Mouse (Mus musculus): ENCODE data around the gene Ccdc73.

The Ccdc73 gene

DNA sequence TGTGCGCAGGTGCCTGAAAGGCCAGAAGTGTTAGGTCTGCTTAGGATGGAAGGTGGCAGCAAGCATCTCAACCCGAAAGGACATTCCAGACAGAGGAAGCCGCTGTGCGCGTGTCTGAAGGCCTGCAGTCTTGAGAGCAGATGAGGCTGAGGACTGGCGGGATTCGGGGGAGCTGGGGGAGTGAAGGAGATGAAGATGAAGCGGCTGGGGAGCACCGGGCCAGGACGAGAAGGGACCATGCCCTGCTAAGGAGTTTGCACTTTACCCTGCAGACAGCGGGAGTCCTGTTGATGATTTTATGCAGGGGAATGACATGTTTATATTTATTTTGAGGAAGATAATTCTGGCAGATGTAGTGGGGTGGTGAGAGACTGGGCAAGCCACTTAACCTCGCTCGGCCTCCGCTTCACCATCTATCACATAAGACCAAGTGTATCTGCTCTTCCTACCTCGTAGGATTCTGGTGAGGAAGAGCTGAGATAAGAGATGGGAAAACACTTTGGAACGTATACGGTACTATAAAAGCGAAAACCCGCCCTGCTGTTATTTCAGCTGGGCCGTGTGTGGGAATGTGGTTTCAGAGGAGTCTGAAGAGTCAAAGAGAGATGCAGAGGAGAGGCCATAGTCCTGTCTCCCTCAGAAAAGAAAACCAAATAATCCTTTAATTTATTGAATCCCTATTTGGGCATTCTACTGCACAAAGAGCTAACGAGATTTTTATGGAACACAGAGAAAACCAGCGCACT is 159.5 kb downstream of the Ccdc73 start:
- DNase-seq (ENCODE audit: low read depth): no peak

DNA sequence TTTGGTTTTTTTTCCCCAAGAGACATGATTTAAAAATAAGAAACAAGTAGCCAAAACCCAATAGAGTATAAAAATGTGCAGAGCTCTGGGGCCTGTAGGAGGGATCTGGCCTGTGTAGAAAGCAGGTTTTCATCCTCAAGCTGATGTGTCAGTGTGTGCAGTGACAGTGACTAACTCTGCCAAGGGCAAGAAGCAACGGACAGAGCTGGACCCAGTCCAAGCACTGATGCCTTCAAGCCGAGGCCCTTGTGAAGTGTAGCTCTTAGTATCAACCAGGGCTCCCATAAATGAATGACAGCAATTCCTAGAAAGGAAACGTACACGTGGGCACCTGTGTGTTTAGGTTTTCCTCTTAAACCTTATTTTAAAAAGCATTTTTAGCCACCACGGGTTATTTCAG is 161.2 kb downstream of the Ccdc73 start:
- DNase-seq (ENCODE audit: low read depth): peak; percentile 18

DNA sequence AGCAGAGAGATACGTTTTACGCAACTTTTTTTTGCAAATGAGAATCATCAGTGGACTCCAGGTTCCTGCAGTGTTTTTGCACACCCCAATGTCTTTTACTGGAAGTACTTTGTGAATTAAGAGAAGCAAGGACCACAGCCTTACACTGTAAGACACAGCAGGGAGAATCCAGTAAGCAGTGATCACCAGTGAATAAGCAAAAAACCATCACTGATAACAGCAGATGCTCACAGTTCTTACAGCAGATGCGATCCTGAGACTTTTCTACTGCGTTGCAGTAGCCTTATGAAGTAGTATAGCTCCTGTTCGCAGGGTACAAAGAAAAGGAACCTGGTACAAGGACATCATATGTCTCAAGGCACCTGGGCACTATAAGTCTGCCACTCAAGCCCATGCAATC is 162.9 kb downstream of the Ccdc73 start:
- no peak for DNase-seq (ENCODE audit: low read depth)

DNA sequence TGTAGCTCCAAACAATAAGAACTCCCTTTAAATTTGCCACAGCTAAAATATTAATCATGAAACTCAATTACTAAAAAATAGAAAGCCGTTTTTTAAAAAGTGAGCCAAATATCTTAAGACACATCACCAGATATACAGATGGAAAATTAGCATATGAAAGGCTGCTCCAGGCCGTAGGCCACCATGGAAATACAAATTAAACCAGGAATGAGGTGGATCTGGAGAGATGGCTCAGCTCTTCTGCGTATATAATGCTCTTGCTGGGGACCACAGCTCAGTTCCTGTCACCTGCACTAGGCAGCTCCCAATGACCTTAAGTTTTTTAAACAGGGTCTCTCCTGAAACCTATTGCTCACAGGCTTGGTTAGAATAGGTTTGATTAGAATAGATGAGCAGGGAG is 166.5 kb downstream of the Ccdc73 start:
- no peak for DNase-seq (ENCODE audit: low read depth)

DNA sequence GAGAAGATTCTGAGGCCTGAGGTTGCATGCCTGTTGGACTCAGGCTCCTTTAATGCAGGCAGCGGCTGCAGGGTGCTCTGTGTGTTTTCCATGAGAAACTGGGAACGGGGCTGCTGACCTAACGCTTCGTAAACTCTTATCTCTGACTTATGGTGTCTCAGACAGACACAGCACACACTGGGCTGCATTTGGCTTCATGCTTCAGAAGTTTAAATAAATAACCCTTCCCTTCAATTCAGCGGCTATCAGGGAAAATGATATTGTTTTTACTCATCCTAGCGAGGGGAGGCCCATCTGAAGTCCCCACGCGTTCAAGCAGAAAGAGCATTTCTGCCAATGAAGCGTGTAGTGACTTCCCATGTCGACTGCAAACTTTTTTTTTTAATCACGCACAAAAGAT is 168.4 kb downstream of the Ccdc73 start:
- no peak for DNase-seq (ENCODE audit: low read depth)

DNA sequence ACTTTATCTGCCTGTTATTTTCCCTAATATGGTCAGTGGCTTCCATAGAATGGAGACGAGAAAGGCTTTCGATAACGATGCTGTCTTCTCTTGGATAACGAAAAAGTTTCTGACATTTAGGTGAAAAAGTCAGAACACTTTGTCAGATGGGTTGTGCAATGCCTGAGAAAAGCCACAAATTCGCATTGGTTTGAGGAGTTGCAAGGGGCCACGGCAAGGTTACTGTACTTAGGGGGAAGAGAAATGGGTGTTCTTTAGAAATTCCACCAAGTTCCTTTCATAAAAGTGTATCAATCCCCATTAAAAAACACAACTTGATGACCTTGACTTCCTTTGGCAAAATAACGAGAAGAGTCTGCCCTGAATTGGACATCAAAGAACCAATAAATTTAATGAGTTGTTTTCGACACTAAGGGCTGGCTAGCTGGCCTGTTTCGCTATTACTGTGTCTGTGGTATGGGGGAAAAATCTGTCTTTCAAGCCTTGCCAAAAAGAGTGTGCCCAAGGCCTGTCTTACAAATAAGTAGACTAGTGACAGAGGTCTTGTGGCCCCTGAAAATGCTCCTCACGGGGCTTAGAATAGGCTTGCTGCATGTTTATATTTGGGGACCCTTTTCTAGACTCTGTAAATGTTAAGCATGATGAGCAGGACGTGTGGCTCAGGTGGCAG is 168.9 kb downstream of the Ccdc73 start:
- DNase-seq (ENCODE audit: low read depth): no peak

DNA sequence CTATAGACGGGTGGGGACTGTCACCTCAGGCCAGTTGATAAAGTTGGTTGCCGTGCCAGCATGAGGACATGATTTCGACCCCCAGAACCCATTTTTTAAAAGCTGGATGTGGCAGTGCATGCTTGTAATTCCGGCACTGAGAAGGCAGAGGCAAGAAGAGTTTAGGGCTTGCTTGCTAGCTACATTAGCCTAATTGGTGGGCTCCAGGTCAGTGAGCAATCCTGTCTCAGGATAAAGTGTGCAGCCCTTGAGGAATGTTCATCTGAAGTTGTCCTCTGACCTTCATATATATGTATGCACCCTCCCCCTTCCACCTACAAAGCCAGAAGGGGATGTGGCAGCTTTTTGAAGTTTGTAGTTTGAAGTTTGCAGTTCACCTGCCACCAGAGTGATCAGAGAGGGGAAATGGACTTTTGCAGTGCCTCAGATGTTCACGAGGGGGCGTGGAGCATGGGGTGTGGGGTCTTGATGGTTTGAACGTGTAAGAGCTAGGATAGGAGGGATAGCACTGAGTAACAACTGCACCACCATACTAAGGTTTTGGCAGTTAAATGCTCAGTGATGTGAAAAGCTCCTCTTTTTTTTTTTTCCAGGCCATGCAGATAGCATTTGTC is 170.5 kb downstream of the Ccdc73 start:
- DNase-seq (ENCODE audit: low read depth): no peak

DNA sequence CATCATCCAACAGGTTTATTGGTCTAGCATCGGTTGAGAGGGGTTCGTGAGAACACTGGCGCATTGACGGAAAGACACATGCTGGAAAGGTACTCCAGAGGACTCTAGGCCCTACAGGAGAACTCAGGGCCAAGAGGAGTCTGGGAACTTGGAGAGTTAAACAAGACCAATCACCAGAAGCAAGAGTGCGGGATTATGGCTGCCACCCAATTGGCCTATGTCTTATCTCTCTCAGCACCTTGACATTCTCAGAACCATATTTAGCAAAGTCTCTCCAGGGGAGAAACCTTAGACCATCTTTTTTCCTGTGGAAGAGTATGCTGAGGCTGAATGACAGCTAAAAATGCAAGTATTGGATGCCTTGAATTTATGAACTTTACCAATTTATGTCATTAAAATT is 171.3 kb downstream of the Ccdc73 start:
- DNase-seq (ENCODE audit: low read depth): no peak

DNA sequence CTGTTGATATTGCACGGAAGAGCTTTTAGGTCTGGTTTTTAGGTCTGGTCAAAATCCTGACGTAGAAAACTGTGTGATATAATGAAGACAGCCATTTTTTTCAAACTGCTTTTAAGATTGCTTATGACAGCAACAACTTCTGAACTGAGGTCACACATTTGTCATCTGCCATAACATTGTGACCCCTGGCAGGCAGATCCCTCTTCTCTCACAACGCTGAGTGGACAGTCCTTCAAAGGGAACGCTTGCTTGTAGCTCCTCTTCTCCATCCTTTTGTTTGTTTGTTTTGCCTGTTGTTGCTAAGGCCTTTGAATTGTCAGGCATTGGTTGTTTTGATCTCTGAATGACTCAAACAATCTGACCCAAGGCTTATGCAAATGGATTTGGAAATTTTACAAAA is 173.3 kb downstream of the Ccdc73 start:
- no peak for DNase-seq (ENCODE audit: low read depth)

DNA sequence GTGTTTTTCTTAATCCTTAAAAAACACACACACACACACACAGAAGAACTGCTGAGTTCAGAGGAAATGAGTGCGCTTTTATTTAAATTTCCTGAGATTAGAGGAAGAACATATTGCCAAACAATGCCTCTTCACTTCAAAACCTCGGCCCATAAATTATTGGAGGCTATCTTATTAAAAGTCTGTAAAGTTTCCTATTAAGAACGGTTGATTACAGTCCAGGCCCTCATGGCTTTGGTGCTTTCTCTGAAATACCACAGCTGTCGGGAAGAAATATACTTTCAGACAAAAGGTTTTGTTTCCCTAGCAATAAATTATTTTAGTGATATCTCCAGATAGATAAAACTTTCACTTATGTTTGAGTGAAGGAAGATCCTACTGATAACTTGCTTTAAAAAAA is 175.5 kb downstream of the Ccdc73 start:
- DNase-seq (ENCODE audit: low read depth): no peak

DNA sequence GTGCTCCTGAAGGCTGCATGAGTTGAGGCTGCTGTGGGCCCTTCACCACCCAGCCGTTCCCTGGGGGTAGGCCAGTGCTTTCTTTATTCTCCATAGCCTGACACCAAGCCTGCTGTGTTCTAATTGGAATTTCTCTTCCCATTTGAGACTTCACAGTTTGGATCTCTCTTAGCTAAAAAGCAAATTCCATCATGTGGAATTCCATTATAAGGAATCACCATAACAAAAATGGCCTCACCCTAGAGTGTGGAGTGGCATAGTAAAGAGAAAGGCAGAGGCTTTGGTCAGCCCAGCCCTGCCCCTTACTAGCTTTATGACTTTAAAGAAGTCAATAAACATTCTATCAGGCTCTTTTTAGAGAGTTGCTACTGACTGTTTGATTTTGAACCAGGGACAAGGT is 180.7 kb downstream of the Ccdc73 start:
- DNase-seq (ENCODE audit: low read depth): no peak

DNA sequence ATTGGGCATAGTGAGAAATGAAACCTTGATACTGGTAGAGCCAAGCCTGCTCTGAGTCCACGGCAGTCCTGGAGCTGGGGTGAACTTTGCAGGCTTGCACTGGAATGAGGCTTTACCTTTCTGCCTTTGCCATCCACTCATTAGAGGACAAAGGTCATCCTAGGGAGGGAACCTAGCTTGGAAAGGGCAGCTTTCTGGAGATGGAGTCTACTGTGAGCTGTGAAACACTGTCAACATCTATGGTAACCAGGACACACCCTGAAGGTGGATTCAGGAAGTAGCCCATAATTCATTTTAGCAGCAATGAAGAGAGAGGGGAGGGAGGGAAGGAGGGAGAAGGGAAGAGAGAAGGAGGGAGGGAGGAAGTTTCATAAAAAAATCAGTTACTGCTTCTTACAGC is 187.9 kb downstream of the Ccdc73 start:
- DNase-seq (ENCODE audit: low read depth): no peak

DNA sequence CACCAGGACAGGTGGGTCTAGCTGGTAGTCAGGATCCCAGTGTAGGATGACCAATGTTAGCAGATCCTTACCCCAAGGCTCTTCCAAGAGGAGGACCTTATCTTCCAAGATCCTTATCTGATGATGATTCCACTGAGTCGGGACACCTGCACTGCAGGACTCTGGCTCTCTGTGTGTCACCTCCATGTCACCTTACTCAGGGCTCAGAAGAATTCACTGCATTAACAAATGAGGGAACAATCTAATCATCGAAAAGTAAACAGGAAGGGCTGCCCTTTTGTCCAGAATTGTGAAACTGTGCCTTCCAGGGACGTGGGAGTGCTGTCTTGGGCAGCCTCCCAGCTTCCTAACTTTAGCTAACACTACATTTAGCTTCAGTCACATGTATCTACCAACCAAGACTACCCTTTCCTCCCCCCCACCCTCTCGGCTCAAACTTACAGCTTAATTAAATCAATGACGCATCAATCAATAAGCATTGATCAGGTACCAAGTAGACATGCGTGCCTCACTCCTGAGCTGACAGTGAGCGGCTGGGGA is 191.0 kb downstream of the Ccdc73 start:
- DNase-seq (ENCODE audit: low read depth): no peak

DNA sequence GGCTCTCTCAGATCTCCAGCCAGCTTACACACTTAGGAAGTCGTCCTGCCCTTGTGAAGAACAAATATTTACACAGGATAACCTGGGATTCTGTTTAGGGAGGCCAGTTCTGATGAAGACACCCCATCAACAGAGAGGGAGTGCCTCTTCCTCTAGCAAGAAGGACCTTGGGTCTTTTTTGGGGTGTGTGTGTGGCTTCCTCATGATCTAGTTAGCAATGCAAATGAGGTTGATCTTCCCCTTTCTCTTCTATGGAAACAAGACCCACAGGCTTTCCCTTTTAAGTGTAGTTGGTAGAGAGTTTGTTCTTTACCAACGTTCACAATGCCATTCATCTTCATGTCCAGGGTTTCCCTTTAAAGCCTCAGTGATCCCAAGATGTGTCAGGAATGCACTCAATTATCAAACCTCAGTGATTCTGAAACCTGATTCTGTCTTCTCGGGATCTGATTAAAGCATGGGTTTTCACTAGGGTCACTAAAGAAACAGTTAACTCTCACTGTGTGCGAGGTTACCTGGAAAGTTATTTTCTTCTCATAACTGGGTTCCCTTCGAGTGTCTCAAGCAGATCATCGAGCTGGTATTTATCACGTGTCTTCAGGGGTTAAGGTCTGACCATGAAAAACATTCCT is 195.3 kb downstream of the Ccdc73 start:
- no peak for DNase-seq (ENCODE audit: low read depth)

Measured in NIH3T3 (cell line).